Mouse (Mus musculus): ENCODE data around the gene Lifr. TPM values are rescaled to one million over a fixed set of nuclear protein-coding genes. Genes with fewer than 3 reads are reported as not detected.

Gene Lifr
- polyA plus RNA-seq, 1 experiment from 2014 or later: 16.8 TPM

DNA sequence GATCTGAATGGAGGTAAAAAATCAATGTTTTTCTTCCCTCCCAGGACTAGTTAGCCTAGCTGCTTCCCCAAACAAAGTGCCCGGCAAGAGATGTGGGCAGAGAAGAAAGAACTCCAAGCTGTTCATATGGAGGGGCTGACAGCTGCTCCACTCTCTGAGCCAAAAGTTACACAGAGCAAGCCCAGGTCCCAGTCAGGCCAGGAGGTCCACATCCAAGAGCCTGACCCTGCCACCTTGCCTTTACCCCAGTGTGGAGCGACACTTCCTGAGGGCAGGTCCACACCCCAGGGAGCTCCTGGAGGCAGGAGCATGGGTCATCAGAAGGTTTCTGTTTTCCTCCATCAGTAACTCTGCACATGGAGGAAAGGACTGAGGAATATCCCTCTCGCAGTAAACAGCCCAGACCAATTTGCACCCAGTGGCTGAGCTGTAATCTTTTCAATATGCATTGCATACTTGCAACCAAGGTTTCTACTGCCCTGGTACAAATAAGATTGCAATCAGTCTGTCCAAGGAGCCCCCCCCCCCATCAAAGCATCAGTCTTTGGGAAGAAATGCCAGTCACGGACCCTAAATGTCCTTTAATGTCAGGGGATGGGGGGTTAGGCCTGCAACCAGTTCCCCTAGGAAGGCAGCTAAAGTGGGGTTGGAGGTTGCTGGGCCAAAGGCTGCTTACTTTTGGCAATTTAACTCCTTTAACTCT lies 28.3 kb upstream of the Lifr start:
- peak; percentile 70 for ATAC-seq
- Histone ChIP-seq H3K36me3 (ENCODE audit: control insufficient read depth, insufficient read depth, low read length) (no peaks in the 10 kb centered on the region), H3K27me3 (replicated peaks; ENCODE audit: control insufficient read depth, insufficient read depth, low read length) (no peaks in the 10 kb centered on the region), H3K9ac (ENCODE audit: low read depth, low read length) (no peak overlapping the region), H3K9me3 (ENCODE audit: control insufficient read depth, low read length) (no peaks in the 10 kb centered on the region), H3K4me3 (ENCODE audit: low read length) (no peak overlapping the region), H3K4me2 (ENCODE audit: low read length) (no peak overlapping the region), H3K4me1 (ENCODE audit: control insufficient read depth, insufficient read depth, low read depth, low read length) (no peaks in the 10 kb centered on the region; the same call in 1 of the 2 replicates), H3K27ac (ENCODE audit: low read depth, low read length) (peak overlapping the region; percentile 35; the same call in 1 of the 2 replicates)
- 43% methylated on average over 4 of the region's 4 CpGs for WGBS

DNA sequence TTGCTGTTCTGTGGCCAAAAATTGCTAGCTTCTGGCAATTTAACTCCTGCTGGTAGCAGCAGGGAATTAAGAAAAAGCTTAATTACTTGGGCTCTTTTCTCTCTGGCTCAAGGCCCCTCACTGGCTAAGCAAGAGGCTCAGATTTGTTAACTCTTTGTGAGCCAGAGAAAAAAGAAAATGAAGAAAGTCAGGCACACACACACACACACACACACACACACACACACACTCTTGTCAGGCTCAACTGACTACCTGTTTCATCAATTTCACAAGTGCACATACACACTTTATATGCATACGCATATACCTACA lies 27.8 kb upstream of the Lifr start:
- Histone ChIP-seq H3K4me3 (ENCODE audit: low read length) (no peak overlapping the region), H3K27ac (ENCODE audit: low read depth, low read length) (no peak overlapping the region), H3K9me3 (ENCODE audit: control insufficient read depth, low read length) (no peaks in the 10 kb centered on the region), H3K4me2 (ENCODE audit: low read length) (no peak overlapping the region), H3K9ac (ENCODE audit: low read depth, low read length) (no peak overlapping the region), H3K36me3 (ENCODE audit: control insufficient read depth, insufficient read depth, low read length) (no peaks in the 10 kb centered on the region), H3K4me1 (ENCODE audit: control insufficient read depth, insufficient read depth, low read depth, low read length) (no peaks in the 10 kb centered on the region; the same call in 1 of the 2 replicates), H3K27me3 (replicated peaks; ENCODE audit: control insufficient read depth, insufficient read depth, low read length) (no peaks in the 10 kb centered on the region)
- WGBS: 96% methylated on average over 1 of the region's 1 CpGs
- ATAC-seq: peak; percentile 47

DNA sequence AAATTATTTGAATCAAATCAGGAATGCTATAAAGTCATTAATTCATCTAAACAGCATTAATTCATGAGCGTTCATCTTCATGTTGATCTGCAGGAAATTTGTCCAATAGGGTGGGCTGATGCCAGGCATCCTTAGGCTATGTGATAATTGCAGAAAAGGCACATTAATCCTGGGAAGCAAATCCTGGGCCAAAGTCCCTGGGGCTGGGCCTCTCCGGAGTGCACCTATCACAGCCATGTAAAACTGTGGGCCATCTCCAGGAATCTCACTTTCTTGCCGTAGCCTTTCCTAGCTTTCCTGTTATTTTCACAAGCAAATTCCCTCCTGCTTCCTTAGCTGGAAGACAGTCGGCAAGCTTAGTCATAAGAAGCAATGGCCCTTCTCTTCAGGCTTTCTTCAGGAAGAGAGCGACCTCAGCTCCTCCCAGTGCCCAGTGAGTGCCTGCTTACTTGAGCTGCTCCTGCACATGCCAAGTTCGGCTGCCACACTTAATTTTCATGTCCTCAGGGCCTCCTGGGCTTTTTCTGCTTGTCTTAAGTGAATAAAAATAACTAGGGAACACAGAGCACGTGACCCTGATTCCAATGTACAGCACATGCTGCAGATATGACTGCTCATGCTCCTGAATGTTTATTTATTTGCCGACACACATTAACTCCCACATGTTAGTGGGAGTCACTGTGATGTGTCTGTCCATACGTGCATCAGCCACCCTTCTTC lies 26.7 kb upstream of the Lifr start:
- 64% methylated on average over 9 of the region's 9 CpGs for WGBS
- Histone ChIP-seq H3K27me3 (replicated peaks; ENCODE audit: control insufficient read depth, insufficient read depth, low read length) (no peaks in the 10 kb centered on the region), H3K9me3 (ENCODE audit: control insufficient read depth, low read length) (no peaks in the 10 kb centered on the region), H3K27ac (ENCODE audit: low read depth, low read length) (no peak overlapping the region), H3K4me2 (ENCODE audit: low read length) (no peak overlapping the region), H3K4me1 (ENCODE audit: control insufficient read depth, insufficient read depth, low read depth, low read length) (no peaks in the 10 kb centered on the region; the same call in 1 of the 2 replicates), H3K4me3 (ENCODE audit: low read length) (no peak overlapping the region), H3K36me3 (ENCODE audit: control insufficient read depth, insufficient read depth, low read length) (no peaks in the 10 kb centered on the region), H3K9ac (ENCODE audit: low read depth, low read length) (no peak overlapping the region)
- no peak for ATAC-seq

DNA sequence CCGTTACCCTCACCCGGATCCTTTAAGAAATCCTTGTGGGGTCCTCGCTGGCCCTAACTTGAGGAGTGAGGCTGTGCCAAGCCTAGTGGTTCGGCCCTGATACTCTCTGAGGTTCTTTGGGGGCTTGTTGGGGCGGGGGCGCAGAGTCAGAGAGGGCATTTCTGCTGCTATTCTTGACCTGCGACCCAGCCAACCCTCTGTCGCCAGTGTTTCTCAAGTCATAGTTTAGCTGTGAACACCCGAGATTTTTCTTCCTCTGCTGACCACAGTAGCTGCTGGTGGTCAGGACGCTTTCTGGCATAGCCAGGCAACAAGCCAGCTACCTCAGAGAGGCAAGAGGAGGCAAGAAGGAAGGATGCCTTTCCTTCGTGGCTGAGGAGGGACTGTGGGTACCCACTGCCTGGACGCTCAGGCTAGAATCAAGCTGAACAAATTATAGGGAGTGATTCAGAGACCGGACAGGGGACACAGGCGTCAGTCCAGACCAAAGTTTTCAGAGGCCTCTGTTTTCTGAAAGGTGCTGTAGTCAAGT lies 25.4 kb upstream of the Lifr start:
- Histone ChIP-seq H3K36me3 (ENCODE audit: control insufficient read depth, insufficient read depth, low read length) (no peaks in the 10 kb centered on the region), H3K9ac (ENCODE audit: low read depth, low read length) (no peak overlapping the region), H3K9me3 (ENCODE audit: control insufficient read depth, low read length) (no peaks in the 10 kb centered on the region), H3K27ac (ENCODE audit: low read depth, low read length) (no peak overlapping the region), H3K4me1 (ENCODE audit: control insufficient read depth, insufficient read depth, low read depth, low read length) (no peaks in the 10 kb centered on the region; the same call in 1 of the 2 replicates), H3K4me2 (ENCODE audit: low read length) (no peak overlapping the region), H3K4me3 (ENCODE audit: low read length) (no peak overlapping the region), H3K27me3 (replicated peaks; ENCODE audit: control insufficient read depth, insufficient read depth, low read length) (no peaks in the 10 kb centered on the region)
- WGBS: 83% methylated on average over 14 of the region's 14 CpGs
- ATAC-seq: no peak

DNA sequence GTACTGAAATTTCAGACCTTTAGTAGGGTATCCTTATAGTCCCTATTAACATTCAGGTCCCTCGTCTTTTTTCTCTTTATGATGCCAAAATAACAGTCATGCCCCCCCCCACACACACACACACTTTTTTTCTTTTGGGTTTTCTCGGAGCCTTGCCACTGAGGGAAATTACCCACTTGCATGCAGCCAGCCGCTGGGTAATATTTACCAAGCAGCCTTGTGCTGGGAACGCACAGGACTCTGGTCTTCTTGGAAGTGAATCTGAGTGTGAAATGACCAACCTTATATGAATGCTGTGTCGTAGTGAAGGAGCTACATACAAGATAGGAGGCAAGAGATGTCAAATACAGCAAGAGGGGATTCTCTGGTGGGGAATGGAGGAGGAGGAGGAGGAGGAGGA lies 24.8 kb upstream of the Lifr start:
- H3K4me1 ChIP-seq (ENCODE audit: control insufficient read depth, insufficient read depth, low read depth, low read length): no peaks in the 10 kb centered on the region; the same call in 1 of the 2 replicates
- no peaks in the 10 kb centered on the region for H3K9me3 ChIP-seq (ENCODE audit: control insufficient read depth, low read length)
- H3K36me3 ChIP-seq (ENCODE audit: control insufficient read depth, insufficient read depth, low read length): no peaks in the 10 kb centered on the region
- no peak overlapping the region for H3K4me3 ChIP-seq (ENCODE audit: low read length)
- ATAC-seq: no peak
- WGBS: 81% methylated on average over 5 of the region's 5 CpGs
- H3K27me3 ChIP-seq (replicated peaks; ENCODE audit: control insufficient read depth, insufficient read depth, low read length): no peaks in the 10 kb centered on the region
- H3K9ac ChIP-seq (ENCODE audit: low read depth, low read length): no peak overlapping the region
- no peak overlapping the region for H3K4me2 ChIP-seq (ENCODE audit: low read length)
- H3K27ac ChIP-seq (ENCODE audit: low read depth, low read length): no peak overlapping the region

- H3K4me3 ChIP-seq (ENCODE audit: low read length): no peak overlapping the region
- no peak overlapping the region for H3K27ac ChIP-seq (ENCODE audit: low read depth, low read length)
Observed at GRCm38 (mm10) chr15:7066752-7067151, 23.7 kb upstream of the Lifr start.

DNA sequence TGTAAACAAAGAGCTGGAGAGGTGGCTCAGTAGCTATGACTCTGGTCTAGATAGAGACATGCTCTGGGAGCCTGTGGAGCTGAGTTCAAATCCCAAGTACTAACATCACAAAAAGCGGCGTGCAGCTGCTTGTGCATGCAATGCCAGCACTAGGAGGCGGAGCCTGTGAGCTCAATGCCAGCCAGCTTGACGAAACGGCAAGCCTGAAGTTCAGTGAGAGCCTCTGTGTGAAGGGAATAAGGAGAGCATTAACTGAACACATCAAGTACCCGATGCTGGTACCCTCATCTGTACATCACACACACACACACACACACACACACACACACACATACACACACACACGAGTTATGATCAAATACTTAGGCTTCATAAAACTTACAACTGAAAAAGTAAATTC lies 21.0 kb upstream of the Lifr start:
- Histone ChIP-seq H3K4me3 (ENCODE audit: low read length) (no peak overlapping the region), H3K4me1 (ENCODE audit: control insufficient read depth, insufficient read depth, low read depth, low read length) (no peaks in the 10 kb centered on the region), H3K9ac (ENCODE audit: low read depth, low read length) (no peak overlapping the region), H3K36me3 (ENCODE audit: control insufficient read depth, insufficient read depth, low read length) (no peaks in the 10 kb centered on the region), H3K4me2 (ENCODE audit: low read length) (no peak overlapping the region), H3K9me3 (ENCODE audit: control insufficient read depth, low read length) (no peaks in the 10 kb centered on the region), H3K27me3 (replicated peaks; ENCODE audit: control insufficient read depth, insufficient read depth, low read length) (no peaks in the 10 kb centered on the region), H3K27ac (ENCODE audit: low read depth, low read length) (no peak overlapping the region)
- ATAC-seq: no peak
- 53% methylated on average over 7 of the region's 7 CpGs for WGBS

More at GRCm38 (mm10) chr15:7066752-7067151, 23.7 kb upstream of the Lifr start:
- Histone ChIP-seq H3K4me2 (ENCODE audit: low read length) (no peak overlapping the region), H3K4me1 (ENCODE audit: control insufficient read depth, insufficient read depth, low read depth, low read length) (no peaks in the 10 kb centered on the region; the same call in 1 of the 2 replicates), H3K36me3 (ENCODE audit: control insufficient read depth, insufficient read depth, low read length) (no peaks in the 10 kb centered on the region), H3K9me3 (ENCODE audit: control insufficient read depth, low read length) (no peaks in the 10 kb centered on the region), H3K9ac (ENCODE audit: low read depth, low read length) (no peak overlapping the region), H3K27me3 (replicated peaks; ENCODE audit: control insufficient read depth, insufficient read depth, low read length) (no peaks in the 10 kb centered on the region)
- no peak for ATAC-seq
- 86% methylated on average over 3 of the region's 3 CpGs for WGBS

GRCm38 (mm10) chr15:7070199-7070794 lies 20.1 kb upstream of the Lifr start:
- Histone ChIP-seq H3K9ac (ENCODE audit: low read depth, low read length) (no peak overlapping the region), H3K4me1 (ENCODE audit: control insufficient read depth, insufficient read depth, low read depth, low read length) (no peaks in the 10 kb centered on the region; the same call in 1 of the 2 replicates), H3K9me3 (ENCODE audit: control insufficient read depth, low read length) (no peaks in the 10 kb centered on the region), H3K4me2 (ENCODE audit: low read length) (no peak overlapping the region), H3K36me3 (ENCODE audit: control insufficient read depth, insufficient read depth, low read length) (no peaks in the 10 kb centered on the region), H3K27me3 (replicated peaks; ENCODE audit: control insufficient read depth, insufficient read depth, low read length) (no peaks in the 10 kb centered on the region), H3K4me3 (ENCODE audit: low read length) (no peak overlapping the region), H3K27ac (ENCODE audit: low read depth, low read length) (no peak overlapping the region)
- WGBS: 79% methylated on average over 6 of the region's 6 CpGs
- no peak for ATAC-seq

DNA sequence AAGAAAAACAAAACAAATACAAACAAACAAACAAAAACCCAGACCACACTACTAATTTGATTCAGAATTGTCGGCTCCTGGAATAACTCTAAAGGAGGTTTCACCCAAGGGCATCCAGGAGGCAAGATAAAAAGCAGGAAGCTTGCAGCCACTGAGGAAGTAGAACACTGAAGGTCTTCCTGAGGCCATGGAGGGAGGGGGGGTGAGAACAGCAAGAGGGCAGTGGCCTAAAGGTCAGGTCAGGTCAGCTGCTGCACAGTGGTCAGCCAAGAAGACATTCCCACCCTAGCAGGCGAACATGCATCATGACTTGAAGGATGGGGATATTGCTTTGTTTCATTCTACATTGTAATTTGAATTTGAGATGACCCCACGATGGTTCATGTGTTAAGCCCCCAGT lies 17.1 kb upstream of the Lifr start:
- no peak for ATAC-seq

More for the DNA sequence above, 17.1 kb upstream of the Lifr start:
- no peaks in the 10 kb centered on the region for H3K9me3 ChIP-seq (ENCODE audit: control insufficient read depth, low read length)
- no peaks in the 10 kb centered on the region for H3K27me3 ChIP-seq (replicated peaks; ENCODE audit: control insufficient read depth, insufficient read depth, low read length)
- H3K4me1 ChIP-seq (ENCODE audit: control insufficient read depth, insufficient read depth, low read depth, low read length): no peaks in the 10 kb centered on the region; the same call in 1 of the 2 replicates
- 71% methylated on average over 3 of the region's 3 CpGs for whole genome bisulfite sequencing
- no peak overlapping the region for H3K4me2 ChIP-seq (ENCODE audit: low read length)
- no peak overlapping the region for H3K4me3 ChIP-seq (ENCODE audit: low read length)
- H3K36me3 ChIP-seq (ENCODE audit: control insufficient read depth, insufficient read depth, low read length): no peaks in the 10 kb centered on the region
- H3K9ac ChIP-seq (ENCODE audit: low read depth, low read length): no peak overlapping the region
- no peak overlapping the region for H3K27ac ChIP-seq (ENCODE audit: low read depth, low read length)

All from hindbrain, embryonic 16.5 days (tissue).